Mouse (Mus musculus) central nervous system, embryonic 14 days (tissue): ENCODE results near the gene Xndc1. TPM values are rescaled to one million over a fixed set of nuclear protein-coding genes. Genes with fewer than 3 reads are reported as not detected.

Experiments
- polyA plus RNA-seq: library from polyadenylated mRNA; depleted of rRNA; stranded (reverse); fragments of >200 nt; gene quantifications from 2 replicates; pipeline ENCODE4 v1.2.3, GENCODE M21; 2012; rRNA removed

Gene Xndc1
- polyA plus RNA-seq, result 57.8 and 59.0 TPM in 2 replicates

GRCm38 (mm10) chr7:102065046-102065891 lies at the start of gene Xndc1, which contains the start of the genes Rnf121 and Xntrpc:
Gene Xndc1, plus strand, starts transcription at chr7:102065511.
Gene Rnf121, minus strand, starts transcription at chr7:102065469.
Gene Xntrpc, plus strand, starts transcription at chr7:102065713.

GRCm38 (mm10) chr7:102018590-102018989 lies 46.7 kb upstream of the Xndc1 start, which contains the start of gene Il18bp:
Gene Il18bp, minus strand, starts transcription at chr7:102018690.

GRCm38 (mm10) chr7:102082816-102083215 lies 17.5 kb downstream of the Xndc1 start, which contains the start of gene Trpc2:
Gene Trpc2, plus strand, starts transcription at chr7:102083116.

GRCm38 (mm10) chr7:102101487-102101886 lies 36.2 kb downstream of the Xndc1 start, which contains the start of gene Art1:
Gene Art1, plus strand, starts transcription at chr7:102101743.

GRCm38 (mm10) chr7:102109171-102109570 lies 43.9 kb downstream of the Xndc1 start, which contains the start of gene Art5:
Gene Art5, minus strand, starts transcription at chr7:102109489.

GRCm38 (mm10) chr7:102116579-102117331 lies 51.4 kb downstream of the Xndc1 start, which contains the start of gene Chrna10:
Gene Chrna10, minus strand, starts transcription at chr7:102116828.

Other genes starting within 250 kb of the Xndc1 start
- gene Phox2a, start 247.2 kb upstream of the Xndc1 start, polyA plus RNA-seq, result 0.79 and 3.1 TPM in 2 replicates
- gene Inppl1, start 227.3 kb upstream of the Xndc1 start, polyA plus RNA-seq, result 36.5 and 44.2 TPM in 2 replicates
- 4.2 and 4.7 TPM in 2 replicates for gene Folr2, start 208.3 kb upstream of the Xndc1 start, polyA plus RNA-seq
- gene Anapc15, start 201.8 kb upstream of the Xndc1 start, polyA plus RNA-seq, result 101 and 125 TPM in 2 replicates
- gene Folr1, start 194.7 kb upstream of the Xndc1 start, polyA plus RNA-seq, result 15.2 and 17.3 TPM in 2 replicates
- gene Lamtor1, start 159.6 kb upstream of the Xndc1 start, polyA plus RNA-seq, result 167 and 175 TPM in 2 replicates
- 0.22 and 0.29 TPM in 2 replicates for gene Tomt, start 159.2 kb upstream of the Xndc1 start, polyA plus RNA-seq
- 9.4 and 12.1 TPM in 2 replicates for gene Lrrc51, start 131.6 kb upstream of the Xndc1 start, polyA plus RNA-seq
- gene Numa1, start 131.4 kb upstream of the Xndc1 start, polyA plus RNA-seq, result 84.8 and 87.9 TPM in 2 replicates
- gene Il18bp, start 46.8 kb upstream of the Xndc1 start, polyA plus RNA-seq, result 17.8 and 19.2 TPM in 2 replicates
- 84.0 and 84.5 TPM in 2 replicates for gene Rnf121, start within 50 bp of the Xndc1 start, polyA plus RNA-seq
- 7.0 and 7.4 TPM in 2 replicates for gene Xntrpc, start 202 bp downstream of the Xndc1 start, polyA plus RNA-seq
- 3.5 and 3.9 TPM in 2 replicates for gene Trpc2, start 17.6 kb downstream of the Xndc1 start, polyA plus RNA-seq
- 0.43 and 2.9 TPM in 2 replicates for gene Art1, start 36.2 kb downstream of the Xndc1 start, polyA plus RNA-seq
- gene Art5, start 44.0 kb downstream of the Xndc1 start, polyA plus RNA-seq, result 0.63 and 0.76 TPM in 2 replicates
- gene Chrna10, start 51.3 kb downstream of the Xndc1 start, polyA plus RNA-seq, result 0.03 and 0.05 TPM in 2 replicates
- 21.1 and 22.0 TPM in 2 replicates for gene Nup98, start 144.7 kb downstream of the Xndc1 start, polyA plus RNA-seq
- 46.1 and 46.4 TPM in 2 replicates for gene Pgap2, start 144.7 kb downstream of the Xndc1 start, polyA plus RNA-seq
- 12.7 and 19.3 TPM in 2 replicates for gene Rhog, start 190.5 kb downstream of the Xndc1 start, polyA plus RNA-seq
- gene Stim1, start 202.3 kb downstream of the Xndc1 start, polyA plus RNA-seq, result 16.5 and 23.0 TPM in 2 replicates